Mouse (Mus musculus): ENCODE data around the gene Gm11985. TPM values are rescaled to one million over a fixed set of nuclear protein-coding genes. Genes with fewer than 3 reads are reported as not detected.

Gm11985 gene
- total and polyA plus RNA-seq, 3 experiments = not detected

DNA sequence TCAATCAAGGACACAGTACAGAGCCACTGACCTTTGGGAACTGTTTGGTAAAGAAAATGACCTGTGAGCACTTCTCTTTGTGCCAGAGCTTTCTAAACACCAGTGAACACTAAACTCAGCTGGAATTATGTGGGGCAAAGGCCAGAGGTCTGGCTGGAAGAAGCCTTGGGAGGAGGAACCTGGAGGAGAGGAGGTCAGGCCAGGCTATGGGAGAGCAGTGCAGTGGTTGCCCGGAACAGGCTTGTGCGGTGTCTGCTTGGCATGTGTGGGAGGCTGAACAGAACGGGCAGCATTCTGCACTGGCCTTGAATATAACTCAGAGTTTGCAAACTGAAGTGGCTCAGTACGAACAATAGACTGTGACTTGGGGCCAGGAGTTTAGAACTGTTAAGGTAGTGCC is 41.6 kb upstream of the Gm11985 start:
- H3K4me1 ChIP-seq (ENCODE audit: control insufficient read depth in 1 of 2, insufficient read depth in 2 of 2) = no peaks in the 10 kb centered on the region
- peaks cover 44% of the 10 kb centered on the region for H3K9me3 ChIP-seq (replicated peaks; ENCODE audit: low read length)
- H3K9ac ChIP-seq (ENCODE audit: insufficient read depth, low read depth) = no peak overlapping the region
- H3K27me3 ChIP-seq (replicated peaks) = no peaks in the 10 kb centered on the region
- H3K79me2 ChIP-seq (replicated peaks; ENCODE audit: control insufficient read depth, extremely low read depth, insufficient read depth, poor library complexity, severe bottlenecking) = no peaks in the 10 kb centered on the region
- no peak overlapping the region for H3K4me3 ChIP-seq (replicated peaks in 1 of 3; ENCODE audit: low read depth in 2 of 3, low read length in 2 of 3, poor library complexity in 1 of 3)
- dilution Hi-C loops (cut with MboI; ENCODE audit: extremely low pct_ligation_motif_present, extremely low pct_unique_long_range_greater_than_20kb, low sequenced_read_pairs) = no loop called here
- no peak overlapping the region for H3K27ac ChIP-seq (ENCODE audit: insufficient read depth, low read depth)
- TF ChIP-seq PAX5 (IDR thresholded peaks at IDR 0.05; ENCODE audit: low read length) (no peak), ZKSCAN1 (IDR thresholded peaks at IDR 0.05; ENCODE audit: borderline replicate concordance, low read depth, low read length) (no peak), CHD1 (IDR thresholded peaks at IDR 0.05; ENCODE audit: low read depth, low read length) (no peak)
- no peaks in the 10 kb centered on the region for H3K36me3 ChIP-seq (replicated peaks in 1 of 2; ENCODE audit: control insufficient read depth in 1 of 2, insufficient read depth in 1 of 2, low read length in 1 of 2)
- in situ Hi-C loops (cut with MboI; ENCODE audit: low pct_ligation_motif_present, low pct_unique_long_range_greater_than_20kb, low sequenced_read_pairs) = no loop called here
- no peak overlapping the region for H3K4me2 ChIP-seq (ENCODE audit: insufficient read depth, low read depth, poor library complexity, severe bottlenecking)
- no peak for DNase-seq (ENCODE audit: extremely low read depth)

DNA sequence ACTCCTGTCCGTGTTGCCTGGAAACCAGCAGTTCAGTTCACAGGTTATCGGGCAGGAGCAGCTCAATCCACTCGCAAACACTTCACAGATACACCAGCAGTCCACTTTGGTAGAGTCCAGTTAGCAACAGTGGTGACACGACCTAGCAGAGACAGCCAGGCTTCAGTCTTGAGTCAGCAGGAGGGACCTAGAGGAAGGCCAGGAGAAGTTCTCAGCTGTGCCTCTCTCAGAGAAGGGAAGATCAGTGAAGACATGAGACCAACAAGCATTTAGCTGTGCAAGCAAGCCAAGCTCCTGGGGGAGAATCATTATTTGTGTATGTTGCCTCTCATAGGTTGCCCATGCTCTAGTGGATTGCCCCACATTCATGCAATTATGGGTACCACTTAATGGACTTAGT is 39.7 kb upstream of the Gm11985 start:
- no peaks in the 10 kb centered on the region for H3K4me1 ChIP-seq (ENCODE audit: control insufficient read depth in 1 of 2, insufficient read depth in 2 of 2)
- H3K9ac ChIP-seq (ENCODE audit: insufficient read depth, low read depth) = no peak overlapping the region
- no peak for DNase-seq (ENCODE audit: extremely low read depth)
- dilution Hi-C loops (cut with MboI; ENCODE audit: extremely low pct_ligation_motif_present, extremely low pct_unique_long_range_greater_than_20kb, low sequenced_read_pairs) = no loop called here
- in situ Hi-C loops (cut with MboI; ENCODE audit: low pct_ligation_motif_present, low pct_unique_long_range_greater_than_20kb, low sequenced_read_pairs) = no loop called here
- H3K79me2 ChIP-seq (replicated peaks; ENCODE audit: control insufficient read depth, extremely low read depth, insufficient read depth, poor library complexity, severe bottlenecking) = no peaks in the 10 kb centered on the region
- H3K36me3 ChIP-seq (replicated peaks in 1 of 2; ENCODE audit: control insufficient read depth in 1 of 2, insufficient read depth in 1 of 2, low read length in 1 of 2) = no peaks in the 10 kb centered on the region
- peaks cover 36% of the 10 kb centered on the region for H3K9me3 ChIP-seq (replicated peaks; ENCODE audit: low read length)
- H3K27me3 ChIP-seq (replicated peaks) = no peaks in the 10 kb centered on the region
- H3K4me3 ChIP-seq (replicated peaks in 1 of 3; ENCODE audit: low read depth in 2 of 3, low read length in 2 of 3, poor library complexity in 1 of 3) = no peak overlapping the region
- H3K27ac ChIP-seq (ENCODE audit: insufficient read depth, low read depth) = no peak overlapping the region
- no peak overlapping the region for H3K4me2 ChIP-seq (ENCODE audit: insufficient read depth, low read depth, poor library complexity, severe bottlenecking)
- TF ChIP-seq JUND (conservative IDR thresholded peaks at IDR 0.05; ENCODE audit: low read depth, low read length) = no peak
- no peak for TF ChIP-seq SIN3A (IDR thresholded peaks at IDR 0.05; ENCODE audit: low read length)
- TF ChIP-seq HCFC1 (IDR thresholded peaks at IDR 0.05; ENCODE audit: low read depth, low read length) = no peak
- TF ChIP-seq E2F4 (IDR thresholded peaks at IDR 0.05; ENCODE audit: insufficient replicate concordance, low read depth, low read length) = no peak
- TF ChIP-seq MYC (IDR thresholded peaks at IDR 0.05; ENCODE audit: low read depth, low read length) = no peak
- no peak for TF ChIP-seq BHLHE40 (IDR thresholded peaks at IDR 0.05; ENCODE audit: low read depth, low read length)
- TF ChIP-seq CHD2 (IDR thresholded peaks at IDR 0.05; ENCODE audit: low read length) = no peak
- TF ChIP-seq PAX5 (IDR thresholded peaks at IDR 0.05; ENCODE audit: low read length) = no peak
- no peak for TF ChIP-seq ZNF384 (IDR thresholded peaks at IDR 0.05; ENCODE audit: low read depth, low read length)

DNA sequence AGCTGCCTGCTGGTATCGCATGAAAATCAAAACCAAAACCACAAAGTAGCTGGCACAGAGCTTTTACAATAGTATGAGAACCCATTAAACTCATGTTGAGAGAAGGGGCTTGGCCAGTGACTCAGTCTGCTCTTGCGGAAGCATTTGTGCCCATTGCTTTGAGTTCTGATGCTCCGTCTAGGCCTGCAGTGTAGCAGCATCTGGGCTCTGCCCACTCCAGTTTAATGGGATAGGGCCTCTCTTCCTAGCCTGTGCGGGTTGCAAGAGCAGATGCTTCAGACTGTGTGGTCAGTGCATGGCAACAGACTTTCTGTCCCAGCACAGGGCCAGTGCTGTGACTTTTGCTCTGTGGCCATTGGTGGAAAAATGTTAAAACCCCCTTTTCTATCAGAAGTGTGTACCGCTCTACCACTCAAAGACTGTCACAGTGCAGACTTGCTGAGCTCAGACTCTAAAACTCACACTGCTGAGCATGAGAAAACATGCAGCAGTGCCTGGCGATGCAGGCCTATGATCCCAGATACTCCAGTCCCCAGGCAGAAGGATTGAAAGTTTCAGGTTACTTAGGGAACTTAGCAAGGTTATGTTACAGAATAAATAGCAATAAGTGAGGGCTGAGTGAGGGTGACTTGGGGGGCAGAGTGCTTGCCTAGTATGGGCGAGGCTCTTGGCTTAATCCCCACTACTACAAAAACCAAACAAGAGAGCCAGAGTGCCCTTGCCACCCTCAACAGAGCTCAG is 38.6 kb upstream of the Gm11985 start:
- TF ChIP-seq ZNF384 (IDR thresholded peaks at IDR 0.05; ENCODE audit: low read depth, low read length) = no peak
- no peak for TF ChIP-seq BHLHE40 (IDR thresholded peaks at IDR 0.05; ENCODE audit: low read depth, low read length)
- TF ChIP-seq JUN (IDR thresholded peaks at IDR 0.05; ENCODE audit: insufficient read depth, low read depth, low read length) = no peak
- TF ChIP-seq NELFE (IDR thresholded peaks at IDR 0.05; ENCODE audit: low read depth, low read length) = no peak
- no peak for TF ChIP-seq CHD2 (IDR thresholded peaks at IDR 0.05; ENCODE audit: low read length)
- TF ChIP-seq UBTF (IDR thresholded peaks at IDR 0.05; ENCODE audit: low read depth, low read length) = no peak
- no peak for TF ChIP-seq POLR2AphosphoS2 (IDR thresholded peaks at IDR 0.05; ENCODE audit: low read depth, low read length)
- TF ChIP-seq SMC3 (IDR thresholded peaks at IDR 0.05; ENCODE audit: low read depth, low read length) = no peak
- no peak for TF ChIP-seq E2F4 (IDR thresholded peaks at IDR 0.05; ENCODE audit: insufficient replicate concordance, low read depth, low read length)
- TF ChIP-seq MAZ (IDR thresholded peaks at IDR 0.05; ENCODE audit: low read depth, low read length) = no peak
- no peak for TF ChIP-seq PAX5 (IDR thresholded peaks at IDR 0.05; ENCODE audit: low read length)
- TF ChIP-seq SIN3A (IDR thresholded peaks at IDR 0.05; ENCODE audit: low read length) = no peak
- dilution Hi-C loops (cut with MboI; ENCODE audit: extremely low pct_ligation_motif_present, extremely low pct_unique_long_range_greater_than_20kb, low sequenced_read_pairs) = no loop called here
- Histone ChIP-seq H3K9me3 (replicated peaks; ENCODE audit: low read length) (peaks cover 33% of the 10 kb centered on the region), H3K9ac (ENCODE audit: insufficient read depth, low read depth) (no peak overlapping the region), H3K4me2 (ENCODE audit: insufficient read depth, low read depth, poor library complexity, severe bottlenecking) (no peak overlapping the region), H3K79me2 (replicated peaks; ENCODE audit: control insufficient read depth, extremely low read depth, insufficient read depth, poor library complexity, severe bottlenecking) (no peaks in the 10 kb centered on the region), H3K36me3 (replicated peaks in 1 of 2; ENCODE audit: control insufficient read depth in 1 of 2, insufficient read depth in 1 of 2, low read length in 1 of 2) (no peaks in the 10 kb centered on the region), H3K27me3 (replicated peaks) (no peaks in the 10 kb centered on the region), H3K4me3 (replicated peaks in 1 of 3; ENCODE audit: low read depth in 2 of 3, low read length in 2 of 3, poor library complexity in 1 of 3) (no peak overlapping the region), H3K4me1 (ENCODE audit: control insufficient read depth in 1 of 2, insufficient read depth in 2 of 2) (no peaks in the 10 kb centered on the region), H3K27ac (ENCODE audit: insufficient read depth, low read depth) (no peak overlapping the region)
- DNase-seq (ENCODE audit: extremely low read depth) = no peak
- in situ Hi-C loops (cut with MboI; ENCODE audit: low pct_ligation_motif_present, low pct_unique_long_range_greater_than_20kb, low sequenced_read_pairs) = no loop called here
